Mouse (Mus musculus): ENCODE measurements around the gene Gucy1b2.

The Gucy1b2 gene

DNA sequence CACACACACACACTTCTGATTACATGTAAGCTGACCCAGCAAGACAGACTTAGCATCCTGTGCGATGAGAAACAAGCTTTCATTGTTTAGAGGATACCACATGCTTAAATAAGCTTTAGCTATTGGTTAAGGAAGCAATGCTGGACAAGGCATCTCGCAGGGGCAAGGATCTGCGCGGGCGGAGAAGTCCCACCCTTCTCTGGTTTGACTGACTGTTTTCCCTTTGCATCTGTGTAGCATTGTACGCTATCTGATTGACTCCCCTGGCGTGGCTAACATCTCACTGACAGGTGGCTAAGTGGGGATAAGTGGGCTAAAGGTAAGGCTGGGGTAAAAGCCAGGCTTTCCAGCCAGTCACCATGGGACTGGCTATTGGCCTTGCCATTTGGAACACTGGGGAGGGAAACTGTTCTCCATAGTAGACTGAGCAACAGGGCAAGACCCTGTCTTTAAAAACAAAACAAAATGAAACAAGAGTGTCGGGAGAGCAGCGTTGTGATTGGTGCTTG lies at the start of gene Gucy1b2:
Gene Gucy1b2, minus strand, starts transcription at position 51 of the 509 bp plus-strand sequence.
- no peak for DNase-seq

- no peak for DNase-seq
Observed at GRCm38 (mm10) chr14:62497391-62497790, 41.3 kb upstream of the Gucy1b2 start.

DNA sequence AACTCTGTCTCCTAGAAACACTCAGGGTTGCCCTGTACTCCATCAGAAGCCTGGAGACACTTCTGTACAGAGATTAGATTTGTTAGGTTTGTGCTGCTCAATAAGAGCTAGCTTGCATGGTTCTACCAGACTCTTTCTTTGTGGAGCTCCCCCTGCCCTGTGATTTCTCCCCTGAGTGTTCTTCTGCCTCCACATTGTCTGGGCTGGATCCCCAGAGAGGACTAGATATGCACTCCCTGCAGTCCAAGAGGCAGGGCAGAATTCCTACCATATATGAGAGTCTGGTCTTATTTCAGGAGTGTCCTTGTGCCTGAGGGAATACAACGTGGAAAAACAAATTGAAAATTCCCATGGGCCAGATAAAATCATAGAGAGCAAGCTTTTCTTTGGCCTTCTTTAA lies 40.4 kb upstream of the Gucy1b2 start:
- no peak for DNase-seq

DNA sequence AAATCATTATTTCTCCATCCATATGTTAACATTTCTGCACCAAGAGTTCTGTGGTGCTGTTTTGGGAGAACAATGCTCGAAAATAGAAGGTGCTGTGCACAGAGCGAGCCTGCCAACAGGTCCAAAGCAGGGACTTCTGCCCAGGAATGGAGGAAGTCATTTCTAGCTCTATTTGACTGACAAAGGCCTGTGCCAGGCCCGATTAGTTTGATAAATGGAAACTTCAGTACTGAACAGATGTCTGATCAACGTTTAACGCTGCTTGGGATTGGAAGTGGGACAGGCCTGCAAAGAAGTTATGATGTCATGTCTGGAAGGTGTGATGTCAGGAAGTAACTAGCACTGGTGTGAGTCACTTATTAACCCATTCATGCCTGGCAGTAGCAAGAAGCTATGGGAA lies 37.4 kb upstream of the Gucy1b2 start:
- DNase-seq = no peak

GRCm38 (mm10) chr14:62492196-62492850 lies 36.2 kb upstream of the Gucy1b2 start:
- DNase-seq = peak; percentile 73 to 83

GRCm38 (mm10) chr14:62488270-62488669 lies 32.2 kb upstream of the Gucy1b2 start:
- no peak for DNase-seq

- DNase-seq = no peak
Observed at GRCm38 (mm10) chr14:62481381-62481780, 25.3 kb upstream of the Gucy1b2 start.

- no peak for DNase-seq
Observed at GRCm38 (mm10) chr14:62479395-62479794, 23.3 kb upstream of the Gucy1b2 start.

DNA sequence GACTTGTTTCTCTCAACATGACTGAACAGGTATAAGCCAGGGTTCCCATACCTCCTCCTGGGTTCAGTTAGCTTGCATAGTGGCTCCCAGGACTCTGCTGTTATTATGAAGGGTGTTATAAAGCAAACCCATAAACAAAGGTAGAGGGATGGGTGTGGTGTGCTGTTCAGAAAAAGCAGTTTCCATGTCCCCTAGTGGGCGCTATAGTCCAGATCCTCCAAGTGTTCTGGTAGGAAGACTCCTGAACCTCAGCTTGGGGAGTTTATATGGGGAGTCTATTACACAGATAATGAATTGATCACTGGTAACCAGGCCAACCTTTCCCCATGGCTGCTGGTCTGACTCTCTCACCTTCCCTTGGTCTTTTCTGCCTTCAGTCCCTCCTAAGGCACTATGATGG lies 18.4 kb upstream of the Gucy1b2 start:
- DNase-seq = no peak

- no peak for DNase-seq
Observed at GRCm38 (mm10) chr14:62472061-62472460, 16.0 kb upstream of the Gucy1b2 start.

DNA sequence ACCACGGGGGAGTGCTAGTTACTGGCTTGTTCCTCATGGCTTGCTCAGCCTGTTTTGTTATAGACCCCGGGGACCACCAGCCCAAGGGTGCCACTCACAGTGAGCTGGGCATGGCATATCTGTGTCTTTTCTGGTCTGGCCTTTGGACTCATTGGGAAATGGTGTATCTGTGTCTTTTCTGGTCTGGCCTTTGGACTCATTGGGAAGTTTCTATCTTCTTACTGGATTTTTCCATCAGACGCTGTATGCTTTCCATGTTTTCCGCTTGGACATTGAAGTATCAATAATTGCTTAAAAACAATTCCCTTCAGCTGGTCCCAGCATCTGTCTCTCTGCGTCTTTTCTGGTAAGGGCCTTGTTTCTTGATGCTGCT lies 12.7 kb upstream of the Gucy1b2 start:
- no peak for DNase-seq

DNA sequence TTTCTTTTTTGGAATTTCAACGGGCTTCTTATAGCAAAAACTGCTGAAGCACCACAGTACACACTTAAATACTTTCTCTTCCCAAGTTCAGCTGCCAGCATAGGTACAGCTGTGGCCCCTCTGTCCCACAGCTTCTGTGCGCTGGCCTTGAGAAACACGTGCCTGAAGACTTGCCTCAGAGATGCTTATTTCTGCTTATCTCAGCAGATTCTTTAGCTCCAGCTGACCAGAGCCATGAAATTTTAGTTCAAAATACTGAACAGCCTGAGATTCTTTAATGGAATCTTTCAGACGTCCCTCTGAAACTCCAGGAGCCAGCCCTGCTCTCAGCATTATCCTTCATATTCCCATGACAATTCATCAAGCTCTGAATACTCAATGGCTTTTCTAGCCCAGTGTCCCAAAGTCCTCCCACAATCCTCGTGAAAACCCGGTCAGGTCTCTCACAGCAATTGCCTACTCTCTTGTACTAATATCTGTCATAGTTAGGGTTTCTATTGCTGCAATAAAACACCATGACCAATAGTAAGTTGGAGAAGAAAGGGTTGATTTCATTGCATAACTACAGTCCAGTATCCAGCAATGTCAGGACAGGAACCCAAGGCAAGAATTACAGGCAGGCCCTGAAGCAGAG lies 12.1 kb upstream of the Gucy1b2 start:
- no peak for DNase-seq

- peak; percentile 89 to 91 for DNase-seq
Observed at GRCm38 (mm10) chr14:62464966-62465365, 8.9 kb upstream of the Gucy1b2 start.

- DNase-seq = no peak
Observed at GRCm38 (mm10) chr14:62459541-62459940, 3.5 kb upstream of the Gucy1b2 start.

DNA sequence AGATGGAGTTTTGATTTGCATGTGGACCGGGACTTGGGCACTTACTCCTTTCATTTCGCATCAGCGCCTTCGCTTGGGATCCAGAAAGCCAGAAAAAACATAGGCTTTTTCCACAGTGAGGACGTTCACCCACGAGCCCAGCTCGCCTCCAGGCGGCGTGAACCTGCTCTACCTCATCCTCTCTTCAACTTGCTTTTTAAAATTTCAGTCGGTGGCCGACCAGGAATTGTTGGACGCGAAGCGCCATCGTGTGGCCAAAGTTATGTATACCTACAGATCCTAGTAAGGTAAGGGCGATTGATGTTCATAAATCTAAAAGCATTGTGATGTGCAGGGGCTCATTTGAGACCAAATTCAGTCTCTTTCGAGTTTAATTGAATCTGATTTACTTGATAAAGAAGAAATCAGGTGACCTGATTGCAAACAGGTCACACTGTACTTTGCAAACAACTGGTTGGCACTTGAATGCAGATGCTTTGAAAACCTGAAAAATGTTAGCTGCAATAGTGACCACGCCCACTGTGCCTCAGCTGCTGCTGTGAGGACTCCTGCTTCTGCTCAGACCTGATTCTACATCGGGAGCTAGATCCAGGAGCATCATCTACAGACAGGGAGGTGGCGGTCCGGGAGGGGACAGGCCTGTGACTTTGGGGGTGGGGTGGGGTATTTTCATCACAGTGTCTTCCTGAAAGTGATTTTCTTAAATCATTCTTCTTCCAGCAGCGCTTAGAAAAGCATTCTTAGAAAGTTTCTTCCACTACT lies 1.5 kb upstream of the Gucy1b2 start:
- peak; percentile 75 to 90 for DNase-seq

- no peak for DNase-seq
Observed at GRCm38 (mm10) chr14:62455570-62455879, 564 bp downstream of the Gucy1b2 start.

GRCm38 (mm10) chr14:62454760-62455569 lies 1.1 kb downstream of the Gucy1b2 start:
- no peak for DNase-seq

- peak; percentile 56 to 80 for DNase-seq
Observed at GRCm38 (mm10) chr14:62454136-62454535, 2.0 kb downstream of the Gucy1b2 start.

DNA sequence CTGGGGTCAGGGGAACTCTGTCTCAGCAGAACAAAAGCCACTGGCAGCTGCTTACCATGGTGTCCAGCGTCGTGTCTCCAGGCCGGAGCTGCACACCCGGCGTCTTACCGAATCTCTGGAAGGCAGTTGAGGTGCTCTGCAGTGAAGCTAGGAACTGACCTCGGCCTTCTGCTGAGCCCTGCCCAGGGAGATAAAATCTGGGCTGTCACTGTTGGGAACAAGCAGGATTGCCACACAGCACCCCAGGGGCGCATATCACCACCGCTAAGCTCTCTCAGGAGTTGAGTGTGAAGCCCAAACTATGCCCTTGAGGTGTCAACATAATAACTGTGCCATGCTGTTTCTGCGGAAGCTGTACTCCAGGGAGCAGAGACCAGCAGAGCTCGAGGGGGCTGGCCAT lies 2.8 kb downstream of the Gucy1b2 start:
- DNase-seq = no peak

DNA sequence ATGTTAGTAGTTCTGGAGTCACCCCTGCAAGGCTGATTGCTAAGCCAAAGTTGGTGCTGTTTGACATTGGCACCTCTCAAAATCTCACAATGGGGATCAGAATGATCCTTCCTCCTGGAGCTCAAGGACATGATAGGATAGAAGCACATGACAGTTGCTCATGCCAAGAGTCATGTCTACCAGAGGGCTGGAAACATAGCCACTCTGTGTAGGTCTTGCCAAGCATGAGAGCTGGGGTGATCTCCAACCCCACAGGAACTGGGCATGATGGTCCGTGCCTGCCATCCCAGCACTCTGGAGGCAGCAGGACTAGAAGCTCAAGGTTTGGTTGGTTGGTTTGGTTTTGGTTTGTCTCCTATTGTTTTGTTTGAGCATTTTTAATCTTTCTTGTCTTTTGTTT lies 5.4 kb downstream of the Gucy1b2 start:
- DNase-seq = no peak

- DNase-seq = no peak
Observed at GRCm38 (mm10) chr14:62447214-62447548, 8.9 kb downstream of the Gucy1b2 start.

DNA sequence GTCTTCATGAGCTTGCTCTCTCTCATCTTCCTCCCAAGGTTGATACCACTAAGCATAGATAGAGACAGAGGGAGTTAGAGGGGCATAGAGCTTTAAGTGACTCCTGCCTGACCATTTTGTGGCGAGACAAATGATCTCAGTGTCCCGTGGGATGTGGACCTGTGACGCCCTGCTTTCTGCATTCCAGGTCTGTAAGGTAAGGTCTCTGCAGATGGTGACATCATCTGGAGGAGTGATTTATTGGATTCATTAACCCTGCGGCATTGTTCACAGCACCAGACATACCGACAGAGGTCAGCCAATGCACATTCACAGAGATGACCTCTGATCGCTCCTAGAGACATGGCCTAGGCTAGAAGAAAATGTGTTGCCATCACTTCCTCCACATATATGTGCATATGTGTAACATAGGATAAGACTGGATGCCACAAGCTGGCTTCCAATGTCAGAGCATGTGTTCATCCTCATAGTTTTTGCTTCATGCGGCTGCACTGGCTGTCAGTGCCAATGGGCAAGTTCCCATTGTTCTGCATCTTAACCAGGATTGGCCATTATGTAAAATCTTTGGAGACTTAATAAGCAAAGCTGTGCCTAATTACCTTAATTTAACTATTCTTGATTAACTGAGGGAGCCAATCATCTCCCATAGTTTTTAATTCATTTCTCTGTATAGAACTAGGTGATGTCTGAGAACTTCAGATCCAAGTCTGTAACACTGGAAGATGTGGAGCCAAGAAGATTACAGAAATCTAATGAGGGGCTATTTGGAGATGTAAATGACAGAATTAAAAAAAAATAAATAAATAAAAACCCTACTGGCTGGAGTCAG lies 9.5 kb downstream of the Gucy1b2 start:
- no peak for DNase-seq
